Mouse (Mus musculus): ENCODE measurements at regions not wholly inside any gene's neighbourhood (a gene's known extent, or its start where the extent isn't known, plus 50 kb on each side); places are given as distances from the start of the nearest gene placed in this dataset.

GRCm38 (mm10) chr7:69992383-69993327 lies 373.9 kb downstream of the Nr2f2 start:
- Histone ChIP-seq H3K4me3 (ENCODE audit: insufficient read depth, low read length) (no peak overlapping the region), H3K4me1 (ENCODE audit: control insufficient read depth, insufficient read depth, low read length) (no peaks in the 10 kb centered on the region; the same call in none of the 2 replicates), H3K27ac (ENCODE audit: insufficient read depth, low read length) (no peak overlapping the region)
- TF ChIP-seq CTCF (IDR thresholded peaks at IDR 0.05; ENCODE audit: borderline replicate concordance, insufficient read depth, low read length) (no peak), POLR2A (IDR thresholded peaks at IDR 0.05; ENCODE audit: low read depth, low read length) (no peak)

- Histone ChIP-seq H3K4me1 (ENCODE audit: control insufficient read depth, insufficient read depth, low read length) (no peaks in the 10 kb centered on the region; the same call in none of the 2 replicates), H3K27ac (ENCODE audit: insufficient read depth, low read length) (no peak overlapping the region), H3K4me3 (ENCODE audit: insufficient read depth, low read length) (no peak overlapping the region)
- TF ChIP-seq POLR2A (IDR thresholded peaks at IDR 0.05; ENCODE audit: low read depth, low read length) (no peak), CTCF (IDR thresholded peaks at IDR 0.05; ENCODE audit: borderline replicate concordance, insufficient read depth, low read length) (no peak)
These were observed 374.6 kb downstream of the Nr2f2 start for GRCm38 (mm10) chr7:69991982-69992381.

DNA sequence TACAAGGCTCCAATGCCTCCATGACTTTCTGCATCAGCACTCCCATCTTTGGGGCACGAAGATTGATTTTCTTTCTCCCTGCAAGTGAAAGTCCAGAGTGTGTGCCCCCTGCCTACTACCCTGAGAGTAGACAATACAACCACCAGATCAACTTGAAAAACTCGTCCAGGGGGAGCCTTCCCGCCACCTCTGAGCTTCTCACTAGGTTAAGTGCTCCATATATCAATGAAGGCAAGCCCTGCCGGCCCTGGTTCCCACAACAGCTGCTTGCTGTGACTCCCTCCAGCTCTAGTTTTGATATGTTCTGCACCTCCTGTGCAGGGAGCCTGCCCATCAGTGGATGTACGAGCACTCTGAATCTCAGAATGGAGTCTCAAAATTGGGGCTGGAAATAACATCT lies 377.8 kb downstream of the Nr2f2 start:
- no peak overlapping the region for H3K4me3 ChIP-seq (ENCODE audit: insufficient read depth, low read length)

DNA sequence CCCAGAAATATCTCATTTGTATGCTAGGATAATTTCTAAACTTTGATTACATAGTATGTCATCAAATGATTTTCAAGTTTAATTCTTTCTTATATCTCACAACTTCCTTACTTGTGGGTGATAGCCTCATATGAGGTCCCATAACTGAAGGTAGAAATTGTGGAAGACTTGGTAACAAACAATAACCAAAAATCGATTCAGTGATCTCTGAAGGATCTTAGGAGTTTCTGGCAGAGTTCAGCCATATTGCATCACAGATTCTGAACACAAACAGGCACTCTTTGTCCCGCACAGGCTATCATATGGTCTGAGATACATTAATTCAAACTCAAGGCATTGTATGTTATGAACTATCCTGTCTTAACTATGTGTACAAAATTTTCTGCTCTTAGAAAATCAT lies 385.2 kb downstream of the Nr2f2 start:
- H3K4me3 ChIP-seq (ENCODE audit: insufficient read depth, low read length): no peak overlapping the region
- no peaks in the 10 kb centered on the region for H3K4me1 ChIP-seq (ENCODE audit: control insufficient read depth, insufficient read depth, low read length)
- TF ChIP-seq CTCF (IDR thresholded peaks at IDR 0.05; ENCODE audit: borderline replicate concordance, insufficient read depth, low read length) (no peak), POLR2A (IDR thresholded peaks at IDR 0.05; ENCODE audit: low read depth, low read length) (no peak)
- no peak overlapping the region for H3K27ac ChIP-seq (ENCODE audit: insufficient read depth, low read length)

More for the DNA sequence above, 377.8 kb downstream of the Nr2f2 start:
- H3K27ac ChIP-seq (ENCODE audit: insufficient read depth, low read length): no peak overlapping the region
- TF ChIP-seq CTCF (IDR thresholded peaks at IDR 0.05; ENCODE audit: borderline replicate concordance, insufficient read depth, low read length) (no peak), POLR2A (IDR thresholded peaks at IDR 0.05; ENCODE audit: low read depth, low read length) (no peak)
- H3K4me1 ChIP-seq (ENCODE audit: control insufficient read depth, insufficient read depth, low read length): no peaks in the 10 kb centered on the region; the same call in 1 of the 2 replicates

DNA sequence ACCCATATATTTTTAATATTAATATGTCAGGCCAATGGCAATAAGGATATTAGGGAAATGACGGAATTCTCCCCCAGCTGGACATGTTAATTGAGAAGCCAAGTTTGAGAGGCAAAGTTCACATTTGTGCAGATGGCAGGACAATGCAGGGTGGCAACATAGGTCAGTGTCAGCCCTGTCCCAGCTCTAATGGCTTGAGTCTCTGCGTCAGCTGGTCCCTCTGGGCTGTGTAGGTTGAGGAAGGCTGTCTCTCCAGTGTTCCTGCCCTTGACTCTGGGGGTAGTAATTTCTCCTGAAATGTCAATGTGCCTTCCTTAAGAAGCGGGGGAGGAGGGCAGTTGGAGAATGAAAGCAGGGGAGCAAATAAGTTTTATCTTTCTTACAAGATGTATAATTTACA lies 390.2 kb downstream of the Nr2f2 start:
- H3K27ac ChIP-seq (ENCODE audit: insufficient read depth, low read length): no peak overlapping the region
- H3K4me3 ChIP-seq (ENCODE audit: insufficient read depth, low read length): no peak overlapping the region
- no peaks in the 10 kb centered on the region for H3K4me1 ChIP-seq (ENCODE audit: control insufficient read depth, insufficient read depth, low read length)
- TF ChIP-seq POLR2A (IDR thresholded peaks at IDR 0.05; ENCODE audit: low read depth, low read length) (no peak), CTCF (IDR thresholded peaks at IDR 0.05; ENCODE audit: borderline replicate concordance, insufficient read depth, low read length) (no peak)

GRCm38 (mm10) chr7:69964002-69964401 lies 402.5 kb downstream of the Nr2f2 start:
- Histone ChIP-seq H3K4me3 (ENCODE audit: insufficient read depth, low read length) (no peak overlapping the region), H3K27ac (ENCODE audit: insufficient read depth, low read length) (no peak overlapping the region), H3K4me1 (ENCODE audit: control insufficient read depth, insufficient read depth, low read length) (0 out of 2 replicates have a peak, but pooled peaks cover 2% of the 10 kb centered on the region)
- TF ChIP-seq CTCF (IDR thresholded peaks at IDR 0.05; ENCODE audit: borderline replicate concordance, insufficient read depth, low read length) (no peak), POLR2A (IDR thresholded peaks at IDR 0.05; ENCODE audit: low read depth, low read length) (no peak)

GRCm38 (mm10) chr7:69950221-69950670 lies 416.3 kb downstream of the Nr2f2 start:
- Histone ChIP-seq H3K4me3 (ENCODE audit: insufficient read depth, low read length) (no peak overlapping the region), H3K27ac (ENCODE audit: insufficient read depth, low read length) (no peak overlapping the region), H3K4me1 (ENCODE audit: control insufficient read depth, insufficient read depth, low read length) (0 out of 2 replicates have a peak, but pooled peaks cover 2% of the 10 kb centered on the region)
- no peak for TF ChIP-seq POLR2A (IDR thresholded peaks at IDR 0.05; ENCODE audit: low read depth, low read length)
- no peak for TF ChIP-seq CTCF (IDR thresholded peaks at IDR 0.05; ENCODE audit: borderline replicate concordance, insufficient read depth, low read length)

GRCm38 (mm10) chr7:69949647-69950121 lies 416.9 kb downstream of the Nr2f2 start:
- Histone ChIP-seq H3K4me3 (ENCODE audit: insufficient read depth, low read length) (no peak overlapping the region), H3K4me1 (ENCODE audit: control insufficient read depth, insufficient read depth, low read length) (0 out of 2 replicates have a peak, but pooled peaks cover 2% of the 10 kb centered on the region), H3K27ac (ENCODE audit: insufficient read depth, low read length) (no peak overlapping the region)
- TF ChIP-seq CTCF (IDR thresholded peaks at IDR 0.05; ENCODE audit: borderline replicate concordance, insufficient read depth, low read length) (no peak), POLR2A (IDR thresholded peaks at IDR 0.05; ENCODE audit: low read depth, low read length) (no peak)

DNA sequence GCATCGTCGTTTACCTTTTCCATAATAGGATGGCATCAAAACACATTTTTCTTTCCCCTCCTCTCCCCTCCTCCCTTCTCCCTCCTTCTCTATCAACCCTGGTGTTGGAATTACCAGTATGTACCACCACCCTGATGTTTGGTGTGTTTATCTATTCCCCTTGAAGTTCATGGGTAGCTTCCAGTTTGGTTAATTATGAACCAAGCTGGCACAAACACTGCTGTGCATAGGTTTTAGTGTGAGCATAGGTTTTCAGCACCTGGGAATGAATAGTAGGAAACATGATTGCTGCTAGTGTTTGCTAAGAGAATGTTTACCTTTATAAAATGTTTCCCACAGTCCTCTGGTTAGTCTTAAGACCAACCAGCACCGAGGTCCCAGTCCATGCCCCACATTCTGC lies 420.1 kb downstream of the Nr2f2 start:
- no peak overlapping the region for H3K27ac ChIP-seq (ENCODE audit: insufficient read depth, low read length)
- TF ChIP-seq POLR2A (IDR thresholded peaks at IDR 0.05; ENCODE audit: low read depth, low read length) (no peak), CTCF (IDR thresholded peaks at IDR 0.05; ENCODE audit: borderline replicate concordance, insufficient read depth, low read length) (no peak)
- 0 out of 2 replicates have a peak, but pooled peaks cover 2% of the 10 kb centered on the region for H3K4me1 ChIP-seq (ENCODE audit: control insufficient read depth, insufficient read depth, low read length)
- H3K4me3 ChIP-seq (ENCODE audit: insufficient read depth, low read length): no peak overlapping the region

DNA sequence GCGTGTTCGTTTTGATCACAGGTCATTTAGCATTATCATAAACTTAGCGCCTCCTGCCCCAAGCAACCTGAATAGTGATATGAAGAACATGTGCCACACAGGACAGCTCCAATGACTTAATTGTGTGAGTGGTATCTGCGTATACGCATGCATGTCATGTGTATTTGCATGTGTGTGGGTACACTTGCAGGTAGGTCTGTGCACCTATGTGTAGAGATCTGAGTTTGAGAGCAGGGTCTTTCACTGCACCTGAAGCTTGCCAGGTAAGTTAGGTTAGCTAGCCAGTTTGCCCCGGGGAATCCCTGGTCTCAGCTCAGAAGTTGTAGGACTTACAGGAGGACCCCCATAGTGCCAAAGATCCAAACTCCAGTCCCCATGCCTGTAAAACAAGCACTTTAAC lies 424.7 kb downstream of the Nr2f2 start:
- H3K4me3 ChIP-seq (ENCODE audit: insufficient read depth, low read length): no peak overlapping the region
- H3K4me1 ChIP-seq (ENCODE audit: control insufficient read depth, insufficient read depth, low read length): no peaks in the 10 kb centered on the region
- no peak for TF ChIP-seq CTCF (IDR thresholded peaks at IDR 0.05; ENCODE audit: borderline replicate concordance, insufficient read depth, low read length)
- no peak for TF ChIP-seq POLR2A (IDR thresholded peaks at IDR 0.05; ENCODE audit: low read depth, low read length)
- H3K27ac ChIP-seq (ENCODE audit: insufficient read depth, low read length): no peak overlapping the region

All from embryonic fibroblast, embryonic 13.5 days (primary cell).